Mouse (Mus musculus) kidney, postnatal 25 days (tissue): Measurements from ENCODE around the gene Abcf2.
"Not testable (repeated sequence)": the region's sequence is repeated elsewhere in the genome, so short reads cannot be mapped to it uniquely, and the experiment has no call there.

Experiments
- DNase-seq, 2 experiments: peaks; one replicate each; pipeline ENCODE4 v3.0.0; 2021; ENCODE audit warnings: mixed read lengths in 2 of 2

The Abcf2 gene

DNA sequence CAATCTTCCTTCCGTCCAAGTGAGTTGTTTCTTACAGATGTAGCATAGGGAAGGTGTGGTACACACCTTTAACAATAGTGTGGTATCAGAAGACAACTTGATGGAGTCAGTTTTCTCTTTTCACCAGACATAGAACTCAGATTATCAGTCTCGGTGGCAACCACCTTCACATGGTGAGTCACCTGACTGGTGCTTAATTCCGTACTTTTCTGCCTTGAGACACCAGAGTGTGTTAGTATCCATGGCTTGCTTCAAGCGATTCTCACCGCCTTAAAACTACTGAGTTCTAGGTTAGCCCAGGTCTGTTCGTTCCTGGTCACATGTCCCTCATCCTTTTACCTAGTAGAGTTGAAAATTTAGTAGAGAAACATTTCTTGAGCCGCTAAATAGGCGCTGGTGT lies 8.8 kb upstream of the Abcf2 start:
- DNase-seq: no peak

DNA sequence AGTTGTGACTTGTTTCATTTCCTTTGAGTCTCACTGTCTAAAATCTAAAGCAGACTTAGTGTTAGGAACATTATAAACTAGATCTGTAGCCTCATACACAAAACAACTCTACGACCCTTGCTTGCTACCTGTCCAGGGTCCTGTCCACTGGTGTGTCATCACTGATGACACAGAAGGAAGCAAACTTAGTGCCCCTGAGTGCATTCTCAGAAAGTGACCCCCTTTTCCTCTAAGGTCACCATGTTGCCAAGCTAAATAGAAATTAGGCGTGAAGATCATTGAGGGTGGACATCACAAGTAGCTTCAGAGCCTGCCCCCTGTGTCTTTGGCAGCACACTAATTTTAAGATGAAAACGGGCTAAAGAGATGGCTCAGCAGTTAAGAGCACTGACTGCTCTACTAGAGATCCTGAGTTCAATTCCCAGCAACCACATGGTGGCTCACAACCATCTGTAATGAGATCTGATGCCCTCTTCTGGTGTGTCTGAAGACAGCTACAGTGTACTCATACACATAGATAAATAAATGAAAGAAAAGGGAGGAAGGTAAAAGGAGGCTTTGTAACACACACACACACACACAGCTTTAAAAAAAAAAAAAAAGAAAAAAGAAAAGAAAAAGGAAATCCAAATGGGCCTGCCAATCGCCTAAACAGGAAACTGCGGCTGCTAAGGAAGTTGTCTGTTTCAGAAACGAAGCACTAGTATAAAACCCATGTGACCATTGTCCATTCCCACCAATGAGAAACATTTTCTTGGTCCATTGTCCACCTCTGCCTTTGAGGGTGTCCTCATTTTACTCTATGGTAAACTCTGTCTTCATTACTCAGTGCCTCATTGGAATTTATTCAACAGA lies 1.1 kb upstream of the Abcf2 start:
- no peak for DNase-seq

DNA sequence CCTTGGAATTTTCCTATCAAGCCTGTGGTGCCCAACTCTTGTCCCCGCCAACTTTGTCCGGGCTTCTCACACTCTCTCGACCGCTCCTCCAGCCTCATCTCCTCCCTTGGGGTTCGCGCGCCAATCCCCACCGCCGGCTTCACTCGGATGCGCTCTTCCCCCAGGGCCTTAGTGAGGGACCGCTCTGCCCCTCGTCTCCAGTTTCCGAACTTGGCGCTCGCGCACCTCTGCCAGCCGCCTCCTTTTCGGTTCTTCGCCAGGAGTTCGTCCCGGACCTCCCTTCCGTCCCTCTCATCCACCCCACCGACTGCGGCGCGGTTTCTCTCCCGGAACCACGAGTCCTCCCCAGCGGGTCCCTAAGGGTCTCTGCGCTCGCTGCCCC lies 475 bp downstream of the Abcf2 start:
- DNase-seq: peak in 1 of 2 experiments; percentile 21

DNA sequence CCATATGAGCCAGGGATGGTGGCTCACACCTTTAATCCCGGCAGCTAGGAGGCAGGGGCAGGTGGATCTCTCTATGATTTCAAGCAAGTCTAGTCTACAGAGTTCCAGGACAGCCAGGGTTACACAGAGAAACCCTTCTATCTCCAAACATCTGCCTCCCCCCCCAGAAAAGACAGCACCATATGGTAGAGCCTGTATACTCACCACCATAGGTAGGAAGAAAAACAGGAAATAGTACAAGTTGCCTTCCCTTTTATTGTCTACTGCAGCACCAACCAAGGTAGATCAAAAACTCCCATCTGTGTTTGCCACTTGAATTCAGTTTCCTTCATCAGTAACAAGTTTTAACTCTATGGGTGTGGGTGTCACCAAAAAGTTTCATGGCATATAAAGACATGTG lies 1.3 kb downstream of the Abcf2 start:
- DNase-seq: no peak

DNA sequence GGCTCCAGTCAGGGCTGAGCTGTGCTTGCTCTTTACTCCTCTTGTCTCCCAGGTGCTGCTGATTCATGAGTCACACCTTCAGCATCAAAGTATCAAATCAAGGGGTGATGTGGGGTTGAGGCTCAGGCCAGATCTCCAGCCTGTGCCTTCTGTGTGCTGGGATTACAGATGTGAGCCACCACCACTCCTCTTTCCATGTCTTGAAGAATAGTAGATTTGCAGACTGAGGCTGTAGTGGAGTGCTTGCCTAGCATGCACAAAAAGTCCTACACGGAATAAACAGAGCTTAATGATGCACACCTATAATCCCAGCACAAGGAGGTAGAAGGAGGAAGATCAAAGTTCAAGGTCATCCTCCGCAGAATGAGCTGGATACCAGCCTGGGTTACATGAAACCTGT lies 20.6 kb downstream of the Abcf2 start, which contains the start of gene 4931409K22Rik:
Gene 4931409K22Rik, minus strand, starts transcription at position 101 of the 400 bp plus-strand sequence.
- DNase-seq: no peak

DNA sequence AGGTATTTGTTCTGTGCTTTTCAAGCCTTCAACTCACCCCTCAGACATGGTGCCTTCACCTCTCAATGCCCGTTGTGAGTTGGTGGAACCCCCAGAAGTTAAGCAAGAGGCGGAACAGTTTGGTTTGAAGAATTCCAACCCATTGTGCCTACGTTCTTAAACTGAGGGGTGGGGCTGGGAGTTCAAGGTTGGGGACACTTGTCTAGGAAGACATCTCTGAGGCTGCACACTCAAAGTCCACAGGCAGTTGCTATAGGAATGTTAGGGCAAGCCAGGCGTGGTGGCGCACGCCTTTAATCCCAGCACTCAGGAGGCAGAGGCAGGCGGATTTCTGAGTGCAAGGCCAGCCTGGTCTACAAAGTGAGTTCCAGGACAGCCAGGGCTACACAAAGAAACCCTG lies 21.9 kb downstream of the Abcf2 start:
- not testable (repeated sequence) for DNase-seq

DNA sequence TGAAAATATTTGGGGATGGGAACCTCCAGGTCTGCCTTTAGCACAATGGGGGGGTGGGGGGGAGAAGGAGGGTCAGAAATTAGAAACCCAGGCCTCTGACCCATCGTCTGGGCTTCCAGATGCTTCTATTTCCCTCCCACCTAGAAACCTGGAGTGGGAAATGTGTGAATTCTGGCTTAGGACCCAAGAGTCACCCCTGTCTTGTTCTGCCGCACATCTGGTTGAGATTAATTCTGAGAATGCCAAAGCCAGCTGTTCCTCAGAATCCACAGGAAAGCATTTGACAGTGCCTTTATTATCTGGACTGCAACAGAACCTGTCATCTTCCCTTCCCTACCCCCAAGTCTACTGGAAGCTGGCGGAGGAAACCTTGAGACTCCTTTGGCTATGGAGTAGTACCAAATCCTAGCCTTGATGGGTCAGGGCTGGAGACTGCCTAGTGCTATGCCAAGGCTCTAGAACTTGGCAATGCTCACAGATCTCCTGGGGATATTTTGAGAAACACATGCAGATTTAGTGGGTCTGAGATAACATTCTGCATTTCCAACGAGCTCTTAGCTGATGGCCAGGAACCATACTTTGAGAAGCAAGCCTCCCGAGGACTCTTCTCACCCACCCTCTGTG lies 23.5 kb downstream of the Abcf2 start:
- DNase-seq: no peak

DNA sequence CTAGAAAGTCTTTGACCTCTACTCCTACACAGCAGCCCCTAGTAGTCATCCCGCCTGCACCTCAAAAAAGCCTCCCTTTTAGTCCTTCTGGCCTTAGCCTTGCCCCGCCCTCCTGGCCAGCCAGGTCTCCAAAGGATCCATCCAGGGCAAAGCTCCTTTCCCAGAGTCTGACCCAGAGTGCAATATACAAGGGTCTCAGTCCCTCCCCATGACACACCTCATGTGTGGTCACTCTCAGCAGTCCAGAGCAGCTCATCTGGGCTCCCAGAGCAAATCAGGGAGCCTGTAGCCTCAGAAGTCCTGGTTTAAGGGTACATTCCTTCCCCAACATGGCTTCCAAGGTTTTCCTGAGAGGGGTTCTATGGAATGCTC lies 26.0 kb downstream of the Abcf2 start:
- DNase-seq: no peak

DNA sequence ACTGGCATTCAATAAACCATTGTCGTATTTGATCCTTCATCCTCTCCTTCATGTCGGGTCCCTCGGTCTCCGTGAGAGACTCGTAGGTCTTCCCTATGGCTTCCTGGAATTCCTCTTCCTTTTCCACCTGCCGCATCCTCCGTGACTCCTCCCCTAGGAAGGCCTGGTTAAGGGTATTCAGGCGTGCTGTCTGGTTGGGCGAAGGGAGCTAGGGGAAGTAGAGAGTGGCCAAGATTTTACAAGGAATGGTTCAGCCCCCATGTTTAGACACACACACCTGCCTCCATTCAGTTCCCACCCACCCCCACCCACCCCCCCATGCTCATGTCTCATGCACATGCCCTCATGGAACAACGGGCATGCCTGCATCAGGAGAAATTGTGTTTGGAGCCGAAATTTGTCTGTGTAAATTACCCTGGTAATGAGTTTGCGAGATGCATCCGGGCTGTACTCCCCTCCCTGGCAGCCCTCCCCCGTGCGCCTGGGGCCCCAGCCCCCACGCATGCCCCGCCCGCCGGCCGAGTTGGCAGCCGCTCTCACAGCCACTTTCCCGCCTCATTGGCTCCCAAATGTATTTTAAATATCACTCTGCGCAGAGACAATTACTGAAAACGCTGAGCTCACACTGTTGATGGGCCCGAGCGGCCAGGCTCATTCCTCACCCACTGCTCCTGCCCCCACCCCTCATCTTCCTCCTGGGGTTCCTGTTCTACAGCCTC lies 26.5 kb downstream of the Abcf2 start:
- DNase-seq: peak; percentile 37 to 52

DNA sequence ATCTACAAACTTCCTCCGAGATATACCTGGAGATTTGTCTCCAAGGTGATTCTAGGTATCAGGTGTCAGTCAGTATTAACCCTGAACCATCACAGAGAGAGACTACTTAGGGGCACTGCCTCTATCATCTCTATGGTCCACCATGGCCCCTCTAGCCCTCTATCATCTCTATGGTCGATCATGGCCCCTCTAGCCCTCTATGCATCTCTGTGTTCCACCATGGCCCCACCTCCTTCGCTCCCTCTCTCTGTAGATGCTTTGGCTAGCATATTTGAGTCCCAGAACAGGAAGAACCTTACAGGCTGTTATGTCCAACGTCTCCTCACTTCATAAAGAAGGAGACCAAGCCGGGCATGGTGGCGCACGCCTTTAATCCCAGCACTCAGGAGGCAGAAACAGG lies 34.6 kb downstream of the Abcf2 start:
- no peak for DNase-seq

DNA sequence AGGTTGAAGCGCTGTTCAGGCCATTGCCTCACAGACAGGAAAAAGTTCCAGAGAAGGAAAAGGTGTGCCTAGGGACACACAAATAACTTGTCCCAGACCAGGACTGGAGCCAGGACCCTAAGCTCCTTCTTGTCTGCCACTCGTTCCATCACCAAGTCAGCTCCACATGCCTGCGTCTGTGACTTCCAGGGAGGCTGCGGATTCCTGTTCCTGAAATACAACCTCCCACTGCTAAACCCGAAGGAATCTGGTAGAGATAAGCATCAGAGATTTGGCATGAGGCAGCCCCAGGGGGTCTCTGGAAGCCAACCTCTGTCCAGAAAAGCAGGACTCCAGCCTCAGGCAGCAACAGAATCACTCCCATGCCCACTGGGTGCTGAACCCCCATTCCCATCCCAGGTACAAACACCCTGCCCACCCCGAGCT lies 36.1 kb downstream of the Abcf2 start:
- DNase-seq: no peak

DNA sequence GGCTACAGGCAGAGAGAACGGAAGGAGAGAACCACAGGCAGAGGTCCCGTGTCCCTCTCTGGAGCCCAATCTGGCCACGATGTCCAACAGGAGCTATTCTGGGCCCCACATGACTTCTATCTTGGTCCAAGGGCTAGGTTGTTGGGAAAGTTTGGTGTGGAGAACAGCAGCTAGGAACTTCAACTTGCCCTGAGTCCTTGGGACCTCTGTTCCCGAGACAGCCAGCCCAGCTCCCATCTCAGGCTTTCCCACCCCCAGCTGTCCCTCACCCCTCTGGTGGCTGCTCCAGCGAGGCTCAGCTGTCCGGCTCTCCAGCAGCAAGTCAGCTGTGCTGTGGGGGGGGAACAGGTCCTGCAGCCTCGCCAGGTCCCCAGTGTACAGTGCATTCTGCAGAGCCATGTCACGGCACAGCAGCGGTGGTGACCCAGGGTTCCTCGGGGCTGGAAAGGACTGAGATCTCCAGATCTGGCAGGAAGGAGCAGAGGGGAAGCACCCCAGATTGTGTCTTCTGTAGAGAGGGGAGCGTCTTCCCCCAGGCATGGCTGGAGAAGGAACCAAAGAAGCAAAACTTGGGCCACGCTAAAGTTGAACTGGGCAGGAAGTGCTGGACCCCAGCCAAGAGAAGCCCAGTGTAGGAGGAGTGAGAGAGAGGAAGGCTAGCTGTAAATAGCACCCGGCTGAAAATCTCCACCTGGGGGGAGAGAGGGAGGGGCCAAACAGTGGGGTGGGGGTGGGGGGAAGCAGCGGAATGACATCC lies 36.7 kb downstream of the Abcf2 start, which contains the start of gene Asb10:
Gene Asb10, minus strand, starts transcription at position 592 of the 757 bp plus-strand sequence.
- peak; percentile 75 to 79 for DNase-seq

DNA sequence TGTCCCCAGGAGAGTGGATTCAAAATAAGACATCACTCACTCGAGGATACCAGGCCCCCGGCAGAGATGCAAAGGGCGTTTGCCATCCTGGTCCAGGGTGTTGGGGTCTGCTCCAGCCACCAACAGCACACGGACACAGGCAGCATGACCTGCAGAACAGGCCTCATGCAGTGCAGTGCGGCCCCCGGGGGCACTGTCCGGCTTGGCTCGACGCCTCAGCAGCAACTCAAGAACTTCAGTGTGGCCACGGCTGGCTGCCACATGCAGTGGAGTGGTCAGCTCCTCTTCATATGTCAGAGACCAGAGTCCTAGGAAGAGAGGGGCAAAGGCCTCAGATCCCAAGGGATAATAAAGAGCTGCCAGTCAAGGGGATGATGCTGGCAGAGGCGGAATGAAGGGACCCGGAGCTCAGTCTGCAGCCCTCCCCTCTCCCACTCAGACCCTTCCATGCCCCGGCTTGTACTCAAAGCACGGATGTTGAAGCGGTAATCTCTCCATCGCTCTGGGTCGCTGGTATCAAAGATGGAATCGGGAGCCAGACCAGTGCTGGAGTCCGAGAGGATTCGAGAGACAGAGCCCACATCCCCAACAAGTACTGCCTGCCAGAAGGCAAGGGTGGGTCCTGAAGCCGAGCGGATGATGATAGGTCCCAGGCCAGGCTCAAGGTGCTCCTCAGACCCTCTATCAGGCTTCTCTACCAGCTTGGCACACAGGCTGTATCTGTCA lies 37.5 kb downstream of the Abcf2 start:
- DNase-seq: no peak

DNA sequence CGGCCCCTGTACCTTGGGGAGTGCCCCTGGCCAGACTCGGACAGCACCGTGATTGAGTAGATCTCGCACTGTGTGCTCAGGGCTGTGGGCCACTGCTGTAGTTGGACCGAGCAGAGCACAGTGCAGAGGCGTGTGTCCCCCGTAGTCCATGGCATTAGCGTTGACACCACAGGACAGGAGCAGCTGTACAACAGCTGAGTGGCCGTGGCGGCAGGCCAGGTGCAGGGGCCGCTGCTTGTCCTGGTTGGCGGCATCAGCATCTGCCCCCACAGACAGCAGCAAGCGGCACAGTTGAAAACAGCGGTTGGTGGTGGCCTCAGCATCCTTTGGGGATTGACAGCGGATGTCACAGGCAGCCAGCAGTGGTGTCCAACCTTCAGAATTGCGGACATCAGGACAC lies 39.6 kb downstream of the Abcf2 start:
- no peak for DNase-seq

DNA sequence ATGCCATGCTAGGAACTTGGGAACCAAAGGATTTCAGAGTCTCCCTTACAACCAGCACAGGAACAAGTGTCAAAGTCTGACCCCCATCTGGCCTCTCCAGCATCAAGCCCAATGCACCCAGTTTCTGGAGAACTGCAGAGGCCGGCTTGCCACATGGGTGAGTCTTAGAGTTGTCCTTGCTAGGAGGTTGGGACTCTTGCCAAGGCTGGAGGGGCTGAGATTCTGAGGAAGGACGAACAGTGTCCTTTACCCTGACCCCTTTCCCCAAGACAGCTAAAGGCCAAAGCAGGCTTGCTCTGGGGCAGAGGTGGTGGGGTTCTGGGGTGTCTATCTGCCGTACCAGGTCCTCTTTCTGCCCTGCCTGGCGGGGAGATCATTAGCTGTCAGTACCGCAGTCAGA lies 40.8 kb downstream of the Abcf2 start:
- DNase-seq: no peak

DNA sequence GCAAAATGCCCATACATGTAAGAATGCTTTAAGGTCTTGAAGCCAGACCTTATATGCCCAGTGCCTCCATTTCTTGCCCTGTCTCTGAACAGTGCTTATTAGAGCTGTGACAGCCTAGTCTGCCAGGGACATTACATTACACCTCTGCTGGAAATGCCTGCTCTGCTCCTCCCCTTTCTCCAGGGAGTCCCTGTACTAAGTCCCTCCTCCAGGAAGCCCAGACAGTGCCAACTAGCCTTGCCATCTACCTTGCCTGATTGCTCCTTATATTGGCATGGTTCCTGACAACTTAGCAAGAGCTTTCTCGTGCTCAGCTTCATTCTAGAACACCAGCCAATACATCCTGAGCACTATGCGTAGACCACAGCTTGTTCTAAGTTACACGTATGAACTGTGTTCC lies 41.5 kb downstream of the Abcf2 start:
- DNase-seq: no peak

DNA sequence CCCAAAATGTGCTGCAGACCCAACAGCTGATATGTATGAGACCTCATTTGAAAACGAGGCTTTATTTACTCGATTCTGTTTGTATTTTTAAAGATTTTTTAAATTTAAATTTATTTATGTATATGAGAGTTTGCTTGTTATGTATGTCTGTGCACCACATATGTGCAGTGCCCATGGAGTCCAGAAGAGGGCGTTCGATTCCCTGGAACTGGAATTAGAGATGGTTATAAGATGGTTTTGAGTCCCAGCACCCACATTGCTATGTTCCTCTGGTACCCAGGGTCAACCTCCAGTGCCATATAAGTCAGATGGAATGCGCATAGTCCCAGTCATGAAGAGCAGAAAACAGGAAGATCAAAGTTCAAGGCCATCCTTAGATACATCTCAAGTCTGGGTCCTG lies 43.0 kb downstream of the Abcf2 start:
- peak in 1 of 2 experiments; percentile 22 for DNase-seq

DNA sequence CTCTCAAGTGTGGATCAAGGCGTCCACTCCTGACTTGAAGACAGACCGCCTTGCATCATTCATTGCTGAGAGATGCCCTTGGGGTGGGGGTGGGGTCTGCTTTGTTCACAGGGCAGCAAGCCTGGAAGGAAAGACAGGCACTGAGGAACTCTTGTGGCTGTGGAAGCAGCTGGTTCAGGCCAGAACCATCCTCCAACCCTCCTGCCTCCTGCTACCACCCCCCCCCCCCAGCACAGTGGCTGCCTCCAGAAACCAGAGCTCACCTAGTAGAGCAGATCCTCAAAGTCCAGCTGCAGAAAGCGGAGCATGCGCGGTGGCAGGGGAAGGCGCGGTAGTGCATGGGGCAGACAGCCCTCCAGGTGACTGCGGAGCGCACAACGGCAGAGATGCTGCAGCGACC lies 43.9 kb downstream of the Abcf2 start:
- DNase-seq: no peak

DNA sequence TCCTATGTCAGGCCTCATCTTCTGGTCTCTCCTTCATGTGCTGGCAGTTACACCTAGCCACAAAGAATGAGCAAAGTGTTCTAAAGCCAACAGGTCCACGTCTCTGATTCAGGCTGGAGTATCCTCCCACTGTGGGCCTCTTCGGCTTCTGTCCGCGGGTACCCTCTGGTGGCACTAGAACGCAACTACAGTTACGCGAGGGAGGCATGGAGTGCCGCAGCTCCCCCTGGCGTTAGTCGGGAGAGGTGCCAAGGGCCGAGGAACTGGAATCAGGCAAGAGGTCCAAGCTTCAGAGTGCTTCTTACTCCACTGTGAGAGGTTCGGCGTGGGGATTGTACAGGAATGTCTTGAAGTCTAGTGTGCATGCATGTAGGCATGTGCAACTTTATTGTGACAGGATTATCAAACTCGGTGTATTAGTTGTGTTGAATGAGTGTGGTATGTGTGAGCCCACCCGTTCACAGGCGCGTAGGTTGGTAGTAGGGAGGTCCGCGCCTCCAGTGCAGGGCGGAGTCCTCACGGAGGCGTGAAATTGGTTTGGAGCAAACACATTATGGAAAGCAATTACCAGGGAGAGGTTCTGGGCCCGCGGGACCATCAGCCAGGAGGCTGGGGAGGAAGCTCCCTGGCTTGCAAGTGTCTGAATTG lies 47.1 kb downstream of the Abcf2 start:
- peak; percentile 89 to 95 for DNase-seq

DNA sequence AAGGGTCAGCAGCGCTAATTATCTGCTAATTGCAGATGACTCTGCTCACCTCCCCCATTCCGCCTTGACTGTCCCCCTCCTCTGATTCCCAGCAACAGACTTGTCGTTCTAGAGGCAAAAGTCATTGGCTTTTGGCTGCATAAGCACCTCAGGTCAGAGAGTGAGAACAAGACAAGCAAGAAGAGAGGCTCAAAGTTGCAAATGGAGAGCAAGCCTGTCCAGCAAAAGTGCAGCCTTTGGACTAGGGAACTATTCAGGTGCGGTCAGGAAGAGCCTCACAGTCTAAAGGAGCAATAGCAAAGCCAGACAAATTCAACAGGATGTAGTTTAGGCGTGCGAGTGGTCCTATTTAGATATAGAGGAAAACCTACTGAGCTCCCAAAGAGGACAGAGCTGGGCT lies 49.5 kb downstream of the Abcf2 start:
- DNase-seq: no peak

DNA sequence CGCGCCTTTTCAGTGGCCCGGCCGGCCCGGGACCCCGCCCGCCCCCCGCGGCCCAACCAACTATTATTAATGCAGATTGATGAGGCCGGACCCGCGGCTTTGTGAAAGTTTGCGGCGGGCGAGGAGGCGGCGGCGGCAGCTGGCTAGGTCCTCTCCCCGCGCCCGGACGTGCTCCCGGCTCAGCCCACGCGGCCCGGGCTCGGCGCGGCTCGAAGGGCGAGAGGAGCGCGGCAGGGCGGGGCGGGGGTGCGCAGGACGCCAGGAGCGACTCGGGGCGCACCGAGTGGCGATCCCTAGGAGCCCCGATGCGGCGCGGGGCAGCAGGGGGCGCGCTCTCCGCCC lies 50.4 kb downstream of the Abcf2 start, which contains the start of gene Gbx1:
Gene Gbx1, minus strand, starts transcription at position 314 of the 342 bp plus-strand sequence.
- DNase-seq: no peak
